Mouse (Mus musculus): ENCODE measurements at regions not wholly inside any gene's neighbourhood (a gene's known extent, or its start where the extent isn't known, plus 50 kb on each side); places are given as distances from the start of the nearest gene placed in this dataset.

DNA sequence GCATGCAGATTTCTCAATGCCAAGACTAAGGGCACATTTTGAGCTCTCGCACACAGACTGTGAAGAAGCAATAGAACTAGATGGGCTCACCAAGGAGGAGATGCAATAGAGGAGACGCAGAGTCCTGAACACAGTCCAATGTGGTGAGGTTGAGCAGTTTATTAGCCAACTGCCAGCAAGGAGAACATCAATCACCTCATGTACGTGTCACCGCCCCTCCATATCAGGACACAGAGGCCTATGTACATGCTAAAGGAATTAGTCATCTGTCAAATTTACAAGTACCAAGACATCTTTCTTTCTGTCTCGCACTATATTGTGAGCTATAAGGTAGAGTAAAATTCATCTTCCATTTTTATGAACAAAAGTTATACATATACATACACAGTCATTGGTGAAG lies 1228.9 kb downstream of the Gsdmc2 start:
- CTCF ChIA-PET, result no interaction called here
- POLR2A ChIA-PET, result interaction anchor here in 1 of 4 experiments (0.6 kb wide), 1 partner anchor 28 kb away, joined by 4 read pairs; no protein-coding TSS in a partner anchor

DNA sequence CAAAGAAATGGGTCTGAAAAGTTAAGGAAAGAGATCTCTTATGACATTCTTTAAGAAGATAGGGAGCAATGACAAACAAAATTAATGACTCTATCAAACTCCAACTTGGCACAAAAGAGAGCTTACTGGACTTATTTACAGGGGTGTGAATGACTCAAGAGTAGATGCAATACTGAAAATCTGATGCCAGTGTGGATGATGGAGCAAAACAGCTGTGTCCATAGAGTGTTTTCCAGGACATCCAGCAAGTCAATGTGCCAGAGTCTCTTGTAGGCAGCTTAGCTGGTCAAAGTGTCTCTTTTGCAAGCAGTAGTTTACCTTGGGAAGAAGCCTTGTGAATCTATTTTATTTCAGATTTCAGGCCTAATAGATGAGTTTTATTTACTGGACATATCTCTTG lies 1248.2 kb downstream of the Gsdmc2 start:
- CTCF ChIA-PET, result no interaction called here
- POLR2A ChIA-PET, result no interaction called here

DNA sequence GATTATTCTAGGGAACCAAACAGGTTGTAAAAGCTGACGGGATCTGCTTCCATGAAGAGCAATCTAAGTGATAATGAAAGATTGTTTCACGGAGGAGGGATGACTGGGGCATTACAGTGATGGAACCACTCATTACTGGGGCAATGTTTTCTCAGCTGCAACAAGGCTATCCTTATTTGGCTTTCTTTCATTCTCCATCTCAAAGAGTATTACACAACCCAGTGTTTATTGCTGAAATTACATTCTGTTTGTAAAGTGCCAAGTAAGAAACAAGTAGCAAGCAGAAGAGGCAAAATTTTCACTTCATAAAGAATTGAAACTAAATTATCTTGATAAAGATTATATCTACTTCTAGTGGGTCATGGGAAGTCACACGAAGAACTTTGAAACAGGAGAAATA lies 1256.4 kb downstream of the Gsdmc2 start:
- ChIA-PET CTCF (no interaction called here), POLR2A (interaction anchor here in 1 of 4 experiments (0.6 kb wide), 1 partner anchor 27 kb away, joined by 4 read pairs; no protein-coding TSS in a partner anchor)

DNA sequence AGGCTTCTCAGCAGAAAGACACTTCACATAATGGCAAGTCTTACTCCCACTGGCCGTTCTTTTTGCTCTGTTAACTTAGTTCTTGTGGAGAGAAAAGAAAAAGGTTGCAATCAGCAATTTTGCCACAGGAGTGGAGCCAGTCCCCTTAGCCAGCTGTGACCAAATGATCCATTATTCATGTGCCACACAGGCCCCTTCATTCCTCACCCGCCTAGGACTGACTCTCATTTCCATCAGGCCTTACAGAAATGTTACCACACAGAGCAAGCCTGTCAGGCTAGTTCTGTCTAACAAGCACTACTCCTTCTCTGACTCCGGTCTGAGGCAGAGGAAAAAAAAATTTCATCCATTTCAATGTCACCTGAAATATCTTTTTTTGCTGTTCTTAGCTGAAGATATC lies 1266.2 kb downstream of the Gsdmc2 start:
- ChIA-PET CTCF (interaction anchor here in 1 of 4 experiments (0.6 kb wide), 1 partner anchor 1992 kb away, joined by 14 read pairs; no protein-coding TSS in a partner anchor), POLR2A (interaction anchor here in 1 of 4 experiments (0.7 kb wide), 1 partner anchor 1225 kb away, joined by 5 read pairs; no protein-coding TSS in a partner anchor)

DNA sequence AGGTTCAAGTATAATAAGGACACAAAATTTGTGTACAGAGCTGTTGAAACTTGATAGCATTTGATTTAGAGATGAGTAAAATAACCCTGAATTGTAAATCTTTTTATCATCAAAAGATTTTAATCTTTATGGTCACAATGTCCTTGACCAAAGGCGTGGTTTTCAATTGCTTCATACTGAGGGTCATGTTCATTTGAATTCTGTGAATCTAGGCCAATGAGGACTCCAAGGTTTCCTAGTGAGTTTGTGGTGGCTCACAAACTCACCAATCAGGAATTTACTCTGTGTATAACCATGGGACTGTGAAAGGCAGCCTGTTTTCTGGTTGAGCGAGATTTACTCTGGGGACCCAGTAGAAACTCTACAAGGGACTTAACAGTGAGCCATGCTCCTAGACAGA lies 1269.2 kb downstream of the Gsdmc2 start:
- CTCF ChIA-PET, result no interaction called here
- POLR2A ChIA-PET, result no interaction called here

DNA sequence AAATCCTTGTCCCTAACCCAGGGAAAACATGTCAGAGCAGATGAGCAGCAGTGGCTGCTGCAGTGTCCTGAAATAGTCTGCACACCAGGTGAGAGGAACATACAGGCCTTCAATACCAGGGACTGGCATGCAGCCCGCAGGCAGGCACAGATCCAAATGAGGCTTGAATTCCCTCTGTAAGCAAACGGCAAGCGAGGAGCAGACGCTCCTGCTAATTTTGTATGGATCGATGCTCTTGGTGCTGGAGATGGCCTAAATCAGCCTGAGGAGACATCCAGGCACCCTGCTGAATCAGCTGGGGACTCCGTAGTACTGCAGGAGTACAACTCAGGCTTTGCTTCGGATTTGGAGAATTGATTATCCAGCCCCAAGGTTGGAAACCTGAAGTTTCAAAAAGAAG lies 1273.2 kb downstream of the Gsdmc2 start:
- ChIA-PET CTCF (no interaction called here), POLR2A (no interaction called here)

DNA sequence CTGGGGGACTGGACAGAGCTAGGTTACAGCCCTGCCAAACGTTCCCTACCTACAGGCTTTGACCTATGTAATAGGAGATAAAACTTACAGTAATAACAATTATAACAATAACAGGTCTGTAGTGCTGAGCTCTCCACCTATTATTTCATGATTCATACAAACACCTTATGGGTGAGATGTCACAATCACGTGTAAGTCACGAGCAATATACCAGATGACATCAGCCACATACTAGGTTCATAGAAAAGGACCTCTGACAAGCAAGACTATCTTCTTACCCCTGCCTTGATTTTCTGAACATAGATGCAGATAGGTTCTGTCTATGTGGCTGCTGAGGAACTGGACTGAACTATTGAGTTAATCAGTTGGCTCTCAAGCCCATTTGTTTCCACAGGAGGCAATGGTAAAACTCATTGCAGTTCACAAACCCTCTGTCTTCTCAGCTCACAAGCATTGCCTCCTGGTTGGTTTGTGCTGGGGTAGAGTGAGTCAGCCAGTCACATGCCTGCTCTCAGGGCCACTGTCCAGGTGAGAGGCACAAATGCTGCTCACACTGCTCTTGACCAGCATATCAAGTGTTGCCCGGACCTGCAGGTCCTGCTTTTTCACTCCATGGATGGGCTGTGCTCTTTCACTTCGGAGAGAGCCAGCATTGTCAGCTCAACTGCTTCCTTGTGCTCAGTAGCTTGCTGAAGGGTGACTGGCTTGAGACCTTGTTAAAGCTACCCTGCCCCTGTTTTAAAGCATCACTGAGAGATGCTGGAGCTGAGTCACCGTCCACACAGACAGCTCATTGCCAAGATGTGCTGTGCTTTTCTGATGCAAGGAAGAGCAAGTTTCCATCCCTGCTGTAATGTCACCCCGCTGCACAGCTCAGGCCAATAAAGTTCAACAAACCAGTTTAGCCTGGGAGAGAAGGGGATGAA lies 1275.9 kb downstream of the Gsdmc2 start:
- POLR2A ChIA-PET, result no interaction called here

DNA sequence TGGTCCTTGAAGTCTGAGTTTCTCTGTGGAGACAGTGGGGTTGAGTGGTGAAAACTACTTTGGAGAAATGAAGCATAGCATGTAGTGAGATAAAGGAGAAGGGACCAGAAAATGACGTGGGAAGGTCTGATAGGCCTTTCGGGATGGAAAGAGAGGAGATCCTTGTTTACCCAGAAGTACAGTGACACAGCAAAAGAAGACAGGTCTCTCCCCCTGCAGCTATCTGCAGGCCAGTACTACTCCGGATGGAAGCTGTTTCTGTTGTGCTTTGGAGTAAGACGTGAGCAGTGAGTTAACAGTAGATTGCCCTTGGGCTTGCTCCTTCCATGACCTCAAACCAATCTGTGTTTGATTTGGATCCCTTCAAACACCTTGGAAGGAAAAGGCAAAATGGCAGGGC lies 1277.5 kb downstream of the Gsdmc2 start:
- CTCF ChIA-PET, result no interaction called here
- POLR2A ChIA-PET, result interaction anchor here in 1 of 4 experiments (0.6 kb wide), 1 partner anchor 581 kb away, joined by 5 read pairs; no protein-coding TSS in a partner anchor

More for the DNA sequence above, 1275.9 kb downstream of the Gsdmc2 start:
- CTCF ChIA-PET, result interaction anchor here in 1 of 4 experiments (0.7 kb wide), 1 partner anchor 78 kb away, joined by 3 read pairs; no protein-coding TSS in a partner anchor

DNA sequence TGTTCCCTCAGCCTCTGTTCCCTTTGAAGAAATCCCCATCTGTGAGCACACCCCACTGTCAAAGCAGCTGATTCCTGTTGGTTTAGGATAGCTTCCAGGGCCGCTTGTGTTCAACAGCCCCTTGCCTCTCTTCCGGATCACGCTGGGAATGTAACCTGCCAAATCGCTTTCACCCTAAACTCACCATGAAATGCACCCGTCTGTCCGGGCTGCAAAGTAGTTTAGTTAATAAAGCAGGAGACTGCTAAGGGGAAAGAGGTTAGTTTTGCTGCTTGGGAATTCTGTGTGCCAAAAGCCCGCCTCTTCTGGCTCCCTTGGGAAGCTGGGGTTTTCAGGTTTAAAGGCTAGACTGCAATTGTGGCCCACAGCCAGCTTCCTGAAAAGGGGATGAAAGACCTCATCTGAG lies 1278.9 kb downstream of the Gsdmc2 start:
- CTCF ChIA-PET, result interaction anchor here in 1 of 4 experiments (0.6 kb wide), 1 partner anchor 14 kb away, joined by 3 read pairs; no protein-coding TSS in a partner anchor
- POLR2A ChIA-PET, result interaction anchor here in 1 of 4 experiments (0.6 kb wide), 1 partner anchor 144 kb away, joined by 3 read pairs; no protein-coding TSS in a partner anchor

DNA sequence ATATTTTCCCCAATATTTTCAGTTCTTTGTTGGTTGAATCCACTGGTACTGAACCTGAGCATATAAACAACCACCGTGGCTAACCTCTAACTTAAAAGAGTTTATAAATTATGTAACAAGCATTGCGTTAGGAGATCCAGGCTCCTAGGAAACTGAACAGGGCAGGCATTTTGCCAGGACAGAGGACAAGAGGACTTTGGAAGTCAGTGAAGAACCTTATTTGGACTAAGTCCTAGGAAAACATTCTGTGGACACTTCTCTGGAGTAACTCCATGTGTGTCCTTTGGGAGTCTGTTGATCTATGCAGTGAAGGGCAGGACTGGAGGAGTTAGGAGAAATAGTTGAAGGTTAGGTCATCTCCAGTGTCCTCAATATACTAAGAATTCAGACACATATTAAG lies 1311.7 kb downstream of the Gsdmc2 start:
- CTCF ChIA-PET, result interaction anchor here in 1 of 4 experiments (0.6 kb wide), 1 partner anchor 49 kb away, joined by 3 read pairs; no protein-coding TSS in a partner anchor
- POLR2A ChIA-PET, result no interaction called here

DNA sequence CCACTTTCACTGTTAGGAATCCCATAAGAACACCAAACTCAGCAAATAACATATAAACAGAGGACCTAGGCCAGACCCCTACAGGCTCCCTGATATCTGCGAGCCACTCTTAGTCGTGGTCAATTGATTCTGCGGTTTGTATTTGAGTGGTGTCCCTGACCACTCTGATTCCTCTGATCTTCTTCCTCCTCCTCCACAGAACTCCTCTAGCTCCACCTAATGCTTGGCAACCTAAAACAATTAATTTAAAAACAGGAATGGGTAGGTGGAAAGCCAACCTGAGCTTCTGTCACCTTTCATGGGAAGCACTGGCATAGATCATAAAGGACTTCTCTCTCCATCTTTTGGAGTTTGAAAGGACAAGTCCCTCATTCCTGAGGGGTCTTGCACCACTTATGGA lies 1316.0 kb downstream of the Gsdmc2 start:
- ChIA-PET CTCF (no interaction called here), POLR2A (no interaction called here)

DNA sequence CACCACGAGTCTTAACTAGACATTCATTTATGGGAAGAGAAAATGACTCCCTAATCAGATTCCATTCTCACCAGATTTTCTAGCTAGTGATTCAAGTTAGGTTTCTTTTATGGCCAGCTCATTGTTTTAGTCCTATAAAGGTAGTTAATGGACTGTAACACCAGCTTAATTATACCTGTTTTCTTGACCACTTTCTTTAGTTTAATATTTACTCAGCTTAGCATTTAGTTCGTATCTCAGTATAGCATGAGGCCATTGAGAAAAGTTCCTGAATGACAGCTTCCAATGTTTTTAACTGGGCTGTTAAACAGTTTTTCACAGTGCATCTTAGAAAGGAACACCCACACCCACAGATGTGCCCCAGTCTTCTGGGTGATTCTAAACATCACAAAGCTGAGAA lies 1320.3 kb downstream of the Gsdmc2 start:
- POLR2A ChIA-PET, result no interaction called here

DNA sequence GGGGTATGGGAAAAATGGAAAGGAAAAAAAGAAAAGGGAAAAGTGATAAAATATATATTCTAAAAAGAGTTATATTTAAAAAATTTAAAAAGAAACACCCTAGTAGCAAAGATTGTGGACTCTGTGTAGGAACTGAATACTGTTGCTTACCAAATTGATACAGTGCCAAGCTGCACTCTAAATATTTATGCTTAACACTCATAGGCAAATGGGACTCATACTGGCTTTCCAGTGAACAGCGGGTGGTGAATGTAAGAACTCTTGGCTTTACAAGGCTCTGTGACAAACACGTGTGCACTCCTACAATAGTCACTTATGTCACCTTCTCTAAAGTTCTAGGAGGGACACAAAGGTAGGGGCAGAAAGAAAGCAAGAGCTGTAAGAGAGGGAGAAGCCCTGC lies 1320.8 kb downstream of the Gsdmc2 start:
- ChIA-PET POLR2A (no interaction called here), CTCF (no interaction called here)

More for the DNA sequence above, 1320.3 kb downstream of the Gsdmc2 start:
- CTCF ChIA-PET, result no interaction called here

DNA sequence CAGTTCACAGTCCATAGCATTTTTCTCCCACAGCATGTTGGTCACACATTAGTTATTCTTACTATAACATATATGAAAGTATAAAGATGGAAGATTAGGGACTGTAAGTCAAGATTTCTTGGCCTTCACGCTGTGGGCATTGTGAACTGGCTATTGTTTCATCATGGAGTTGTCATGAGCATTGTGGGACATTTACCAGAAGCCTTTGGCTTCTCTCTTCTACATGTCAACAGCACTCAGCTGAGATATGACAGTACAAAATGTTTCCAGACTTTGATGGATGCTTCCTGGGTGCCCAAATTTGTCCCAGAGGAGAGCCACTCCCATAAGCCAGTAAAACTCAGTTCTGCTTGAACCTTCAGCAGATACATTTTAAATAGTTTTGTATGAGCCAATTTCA lies 1331.5 kb downstream of the Gsdmc2 start:
- ChIA-PET CTCF (no interaction called here), POLR2A (no interaction called here)

DNA sequence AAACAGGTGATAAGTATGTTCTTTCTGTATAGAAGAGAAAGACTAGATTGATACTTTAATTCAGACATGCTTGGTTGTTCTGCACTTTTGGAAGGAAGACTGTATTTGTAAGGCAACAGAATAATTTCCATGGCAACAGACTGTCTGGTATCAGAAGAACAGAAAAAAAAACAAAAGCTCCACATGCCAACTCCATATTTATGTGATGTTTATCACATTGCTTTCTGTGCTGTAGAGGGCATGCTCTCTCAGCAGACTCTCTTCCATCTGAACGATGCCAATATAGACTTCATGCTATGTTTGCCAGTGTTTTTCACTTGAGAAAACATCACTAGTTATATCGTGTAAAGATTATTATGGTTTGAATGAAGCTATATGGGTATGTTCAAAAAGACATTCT lies 1333.5 kb downstream of the Gsdmc2 start:
- CTCF ChIA-PET, result no interaction called here
- POLR2A ChIA-PET, result no interaction called here

DNA sequence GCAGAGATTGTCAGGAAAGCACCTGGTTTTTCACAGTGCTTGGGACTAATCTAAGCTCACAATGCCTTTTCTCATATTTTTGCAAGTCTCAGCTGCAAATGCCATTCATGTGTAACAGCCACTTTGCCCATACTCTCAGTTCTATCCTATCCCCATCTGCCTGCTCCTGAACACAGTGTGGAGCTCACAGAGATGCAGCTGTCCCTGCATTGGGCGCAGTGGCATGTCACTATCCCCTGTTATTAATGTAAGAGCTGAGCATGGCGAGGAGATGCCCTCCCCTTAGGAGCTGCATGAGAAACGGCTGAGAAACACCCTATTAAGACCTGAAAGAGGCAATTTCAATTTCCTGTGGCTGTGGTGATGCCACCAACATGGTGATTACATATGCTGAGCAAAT lies 1341.1 kb downstream of the Gsdmc2 start:
- POLR2A ChIA-PET, result no interaction called here
- CTCF ChIA-PET, result no interaction called here

DNA sequence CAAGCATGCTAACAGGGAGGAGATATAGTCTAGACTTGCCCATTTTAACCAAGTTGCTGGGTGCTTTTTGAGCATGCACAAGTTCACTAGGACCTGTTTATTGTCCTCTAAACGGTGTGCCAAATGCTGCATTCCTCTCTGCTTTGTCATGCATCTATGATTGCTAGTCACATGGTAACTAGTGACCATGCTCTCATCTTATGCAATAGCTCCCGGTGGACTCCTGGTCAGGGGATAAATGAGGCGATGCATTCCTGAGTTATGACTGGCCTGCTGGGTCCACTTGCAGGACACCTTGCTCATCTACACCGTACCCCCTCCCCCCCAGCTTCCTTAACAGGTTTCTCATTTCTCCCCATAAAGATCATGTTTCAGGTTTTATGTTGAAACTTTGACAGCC lies 1344.0 kb downstream of the Gsdmc2 start:
- ChIA-PET CTCF (no interaction called here), POLR2A (interaction anchor here in 1 of 4 experiments (2.0 kb wide), 1 partner anchor 10 kb away, joined by 5 read pairs; no protein-coding TSS in a partner anchor)

DNA sequence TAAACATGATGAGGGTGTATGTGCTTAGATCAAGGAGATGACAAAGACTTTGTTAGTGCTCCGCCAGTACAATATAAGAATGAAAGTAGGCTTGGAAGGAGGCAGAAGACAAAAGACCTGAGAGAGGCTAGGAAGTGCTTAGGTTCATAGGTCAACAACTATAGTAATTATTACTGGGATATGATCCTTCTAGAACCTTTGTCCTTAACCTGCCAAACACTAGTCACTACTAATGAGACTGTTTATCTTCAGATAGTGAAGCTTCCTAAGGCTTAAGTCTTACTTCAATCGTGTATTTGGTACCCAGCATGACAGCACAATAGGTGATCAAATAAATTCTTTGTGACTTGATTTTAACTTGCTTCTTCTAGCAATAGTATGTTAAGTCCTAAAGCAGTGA lies 1344.5 kb downstream of the Gsdmc2 start:
- POLR2A ChIA-PET, result interaction anchor here in 1 of 4 experiments (2.0 kb wide), 1 partner anchor 9 kb away, joined by 5 read pairs; no protein-coding TSS in a partner anchor
- CTCF ChIA-PET, result no interaction called here

DNA sequence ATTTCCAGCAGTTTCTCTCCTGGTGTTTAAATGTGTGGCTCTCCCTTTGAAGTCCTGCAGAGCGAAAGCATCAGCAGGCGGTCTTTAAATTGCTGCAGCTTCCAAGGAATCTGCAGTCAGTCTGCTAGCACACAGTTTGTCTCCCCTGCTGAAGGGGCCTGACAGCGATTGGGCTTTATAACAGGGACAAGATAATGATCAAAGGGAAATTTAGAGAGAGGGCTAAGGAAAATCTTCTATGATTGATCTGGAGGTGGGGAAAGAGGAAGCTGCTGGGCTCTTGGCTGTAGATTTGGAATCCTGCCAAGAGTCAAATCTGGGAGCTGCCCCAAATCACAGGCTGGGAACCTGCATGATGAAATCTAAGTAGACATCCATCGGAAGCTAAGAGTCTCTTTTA lies 1348.8 kb downstream of the Gsdmc2 start:
- POLR2A ChIA-PET, result no interaction called here
- CTCF ChIA-PET, result no interaction called here

DNA sequence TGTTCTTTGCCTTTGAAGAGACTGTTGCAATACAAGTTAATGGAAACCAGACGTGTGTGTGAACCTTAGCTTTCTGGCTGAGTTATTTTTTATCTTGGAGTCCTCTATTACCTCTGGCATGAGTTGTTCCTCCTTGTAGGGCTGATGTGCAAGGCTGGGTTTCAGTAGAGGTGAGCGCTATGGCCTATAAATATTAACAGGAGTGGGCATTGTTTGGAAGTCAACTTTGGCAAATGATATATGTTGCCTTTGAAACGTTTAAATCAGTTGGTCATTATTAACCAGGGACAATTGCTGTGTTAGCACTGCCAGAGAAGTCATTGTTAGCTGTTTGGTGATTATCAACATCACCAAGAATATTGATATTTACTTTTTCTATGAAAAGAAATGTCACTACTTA lies 1352.6 kb downstream of the Gsdmc2 start:
- ChIA-PET POLR2A (interaction anchor here in 1 of 4 experiments (1.1 kb wide), 1 partner anchor 14 kb away, joined by 3 read pairs; no protein-coding TSS in a partner anchor), CTCF (no interaction called here)

DNA sequence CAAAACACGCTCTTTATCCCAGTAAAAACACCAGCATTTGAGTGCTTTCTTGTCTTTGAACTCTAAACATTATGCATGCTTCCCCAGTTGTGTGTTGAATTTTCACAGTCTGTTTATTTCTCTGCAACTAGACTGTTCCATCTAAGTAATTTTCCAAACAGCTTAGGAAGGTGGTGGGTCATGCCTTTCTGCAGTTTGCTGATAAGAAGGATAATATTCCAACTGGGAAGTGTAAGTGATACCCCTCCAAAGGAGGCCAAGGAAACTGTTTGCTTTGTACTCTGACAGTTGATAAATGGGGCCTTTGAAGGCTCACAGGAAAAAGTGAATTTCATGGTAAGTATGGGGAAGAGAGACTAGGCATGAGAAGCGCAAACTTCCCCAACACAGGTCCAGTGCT lies 1354.4 kb downstream of the Gsdmc2 start:
- POLR2A ChIA-PET, result interaction anchor here in 1 of 4 experiments (0.6 to 1.0 kb wide), 2 partner anchors 11 to 14 kb away, joined by 4 to 5 read pairs; no protein-coding TSS in a partner anchor
- CTCF ChIA-PET, result no interaction called here

Measured in embryonic stem cell, embryonic (primary cell).